Mouse (Mus musculus): Measurements from ENCODE around the gene Fgfr4.

DNA sequence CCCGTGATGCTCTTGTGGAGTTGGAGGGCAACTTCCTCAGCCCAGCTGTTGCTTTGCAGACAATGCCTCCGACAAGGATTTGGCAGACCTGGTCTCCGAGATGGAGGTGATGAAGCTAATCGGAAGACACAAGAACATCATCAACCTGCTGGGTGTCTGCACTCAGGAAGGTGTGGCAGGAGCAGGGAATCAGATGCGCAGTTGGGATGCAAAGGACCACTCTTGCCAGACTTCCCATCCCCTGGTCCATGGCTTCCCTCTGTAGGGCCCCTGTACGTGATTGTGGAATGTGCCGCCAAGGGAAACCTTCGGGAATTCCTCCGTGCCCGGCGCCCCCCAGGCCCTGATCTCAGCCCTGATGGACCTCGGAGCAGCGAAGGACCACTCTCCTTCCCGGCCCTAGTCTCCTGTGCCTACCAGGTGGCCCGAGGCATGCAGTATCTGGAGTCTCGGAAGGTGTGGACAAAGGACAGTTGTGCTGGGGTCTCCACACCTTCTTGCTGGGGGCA lies 13.4 kb downstream of the Fgfr4 start:
- TF ChIP-seq CTCF (IDR thresholded peaks at IDR 0.05; ENCODE audit: borderline replicate concordance, insufficient read depth, low read depth, low read length) (no peak), POLR2A (IDR thresholded peaks at IDR 0.05; ENCODE audit: borderline replicate concordance, insufficient read depth, low read length) (no peak)

All from cerebellum, adult 2 months (tissue).